Mouse (Mus musculus) myocyte (in vitro differentiated cells): ENCODE measurements around the gene Htr1f.

Experiments
- CEBPB ChIP-seq: IDR thresholded peaks from 2 replicates; pipeline ENCODE4 v1.6.1; 2011; ENCODE audit warnings: mild to moderate bottlenecking, moderate library complexity; ENCODE audit not compliant: poor library complexity, insufficient read depth, severe bottlenecking
- E2F4 ChIP-seq: IDR thresholded peaks from one replicate; pipeline ENCODE4 v1.6.1; 2011; ENCODE audit warnings: mild to moderate bottlenecking, control low read depth, moderate library complexity; ENCODE audit not compliant: insufficient read depth
- MAX ChIP-seq: IDR thresholded peaks from one replicate; pipeline ENCODE4 v1.6.1; 2011; ENCODE audit warnings: low read depth, mild to moderate bottlenecking, control low read depth
- POLR2A ChIP-seq: IDR thresholded peaks from one replicate; pipeline ENCODE4 v1.6.1; 2011; ENCODE audit warnings: low read depth, mild to moderate bottlenecking, control low read depth, moderate library complexity; ENCODE audit not compliant: insufficient read length
- POLR2AphosphoS2 ChIP-seq: IDR thresholded peaks from one replicate; pipeline ENCODE4 v1.6.1; 2011; ENCODE audit warnings: low read depth, control low read depth; ENCODE audit not compliant: insufficient read length
- SRF ChIP-seq: IDR thresholded peaks from one replicate; pipeline ENCODE4 v1.6.1; 2011; ENCODE audit warnings: low read depth; ENCODE audit not compliant: control insufficient read depth, insufficient read length
- USF1 ChIP-seq: IDR thresholded peaks from one replicate; pipeline ENCODE4 v1.6.1; 2011; ENCODE audit warnings: low read depth, mild to moderate bottlenecking, control low read depth, moderate library complexity

DNA sequence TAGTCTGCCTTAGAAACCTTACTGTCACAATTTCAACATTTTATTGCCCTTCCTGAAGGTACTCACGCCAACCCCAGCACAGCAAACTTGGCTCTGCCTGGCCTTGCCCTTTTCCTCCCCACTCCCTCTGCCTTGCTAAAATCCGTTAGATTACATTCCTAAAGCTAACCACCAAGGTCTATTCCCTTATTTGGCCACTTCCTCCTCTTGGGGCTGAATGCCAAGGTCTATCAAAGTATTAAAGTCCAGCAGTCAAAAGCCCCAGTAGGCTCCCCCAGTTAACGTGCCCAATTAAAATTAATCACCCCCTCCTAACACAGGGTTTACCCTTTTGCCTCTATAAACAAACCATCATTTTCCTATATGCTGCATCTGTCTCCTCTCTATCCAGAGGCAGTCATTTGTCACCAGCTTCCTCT lies 221.2 kb downstream of the Htr1f start:
- no peak for TF ChIP-seq USF1
- no peak for TF ChIP-seq E2F4
- peak; percentile 40 for TF ChIP-seq SRF
- no peak for TF ChIP-seq POLR2A
- no peak for TF ChIP-seq MAX
- no peak for TF ChIP-seq CEBPB
- TF ChIP-seq POLR2AphosphoS2, result no peak
